Mouse (Mus musculus) left cerebral cortex, adult 8-10 months (tissue): Measurements from ENCODE around the gene Lix1l. TPM values are rescaled to one million over a fixed set of nuclear protein-coding genes. Genes with fewer than 3 reads are reported as not detected.
A peak's percentile ranks its signal among the peaks of the same experiment; 100 is the strongest.

Experiments used
- DNase-seq, 2 experiments: peaks; one replicate each; pipeline ENCODE4 v3.0.0; 2022; ENCODE audit warnings: low spot score in 2 of 2
- total RNA-seq, 4 experiments: library from RNA; stranded (reverse); gene quantifications; 2 replicates each; pipeline ENCODE4 v1.2.4; 2022

The Lix1l gene
- total RNA-seq, 4 experiments from 2014 or later = 20.3 to 22.9 (median 21.9) TPM

GRCm38 (mm10) chr3:96565105-96565504 lies 35.8 kb upstream of the Lix1l start:
- no peak for DNase-seq

GRCm38 (mm10) chr3:96566661-96567450 lies 34.1 kb upstream of the Lix1l start:
- no peak for DNase-seq

GRCm38 (mm10) chr3:96568605-96569004 lies 32.3 kb upstream of the Lix1l start:
- DNase-seq = no peak

GRCm38 (mm10) chr3:96569506-96569905 lies 31.4 kb upstream of the Lix1l start:
- no peak for DNase-seq

DNA sequence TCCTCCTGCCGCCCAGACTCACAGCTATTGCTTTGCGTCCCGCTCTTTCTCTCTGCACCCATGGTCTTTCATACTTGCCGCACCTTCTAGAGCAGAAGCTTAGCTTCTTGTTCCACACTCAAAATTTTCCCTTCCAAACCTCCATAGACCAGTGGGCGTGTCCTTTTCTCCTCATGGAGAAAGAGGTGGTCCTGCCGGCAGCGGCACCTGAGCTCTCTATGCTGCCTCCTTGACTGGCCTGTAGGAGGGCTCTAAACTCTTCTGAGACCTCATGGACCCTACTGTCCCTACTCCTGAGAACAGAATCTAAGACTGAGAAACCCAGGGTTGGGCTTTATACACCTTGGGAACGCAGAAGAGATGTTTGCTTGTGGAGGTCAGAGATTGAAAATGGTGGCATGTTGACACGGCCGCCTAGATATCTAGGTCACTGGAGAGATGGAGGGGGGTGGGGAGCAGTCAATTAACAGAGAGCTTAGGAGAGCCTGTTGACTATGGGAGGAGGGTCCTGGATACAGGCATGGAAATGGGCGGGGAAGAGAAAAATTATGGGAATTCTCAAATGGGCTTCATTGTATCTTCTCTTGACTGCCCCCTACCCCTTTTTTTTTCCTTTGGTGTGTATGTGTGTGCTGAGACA lies 30.9 kb upstream of the Lix1l start:
- no peak for DNase-seq

DNA sequence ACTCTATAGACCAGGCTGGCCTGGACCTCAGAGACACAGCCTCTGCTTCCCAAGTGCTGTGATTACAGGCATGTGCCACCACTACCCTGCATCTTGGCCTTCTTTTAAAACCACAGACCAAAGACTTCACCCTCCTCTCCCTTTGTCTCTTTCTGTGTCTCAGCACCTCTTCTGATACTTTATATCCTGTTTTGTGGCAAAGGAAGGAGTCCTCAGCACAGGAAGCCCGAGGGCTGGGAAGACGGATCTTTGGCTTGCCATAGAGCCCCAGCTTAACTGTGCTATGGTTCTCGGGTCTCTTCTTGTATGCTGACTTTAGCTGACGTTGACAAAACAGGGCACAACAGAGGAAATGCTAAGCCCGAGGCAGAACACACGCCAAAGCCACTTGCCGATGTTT lies 30.3 kb upstream of the Lix1l start:
- no peak for DNase-seq

GRCm38 (mm10) chr3:96571336-96571735 lies 29.6 kb upstream of the Lix1l start:
- no peak for DNase-seq

DNA sequence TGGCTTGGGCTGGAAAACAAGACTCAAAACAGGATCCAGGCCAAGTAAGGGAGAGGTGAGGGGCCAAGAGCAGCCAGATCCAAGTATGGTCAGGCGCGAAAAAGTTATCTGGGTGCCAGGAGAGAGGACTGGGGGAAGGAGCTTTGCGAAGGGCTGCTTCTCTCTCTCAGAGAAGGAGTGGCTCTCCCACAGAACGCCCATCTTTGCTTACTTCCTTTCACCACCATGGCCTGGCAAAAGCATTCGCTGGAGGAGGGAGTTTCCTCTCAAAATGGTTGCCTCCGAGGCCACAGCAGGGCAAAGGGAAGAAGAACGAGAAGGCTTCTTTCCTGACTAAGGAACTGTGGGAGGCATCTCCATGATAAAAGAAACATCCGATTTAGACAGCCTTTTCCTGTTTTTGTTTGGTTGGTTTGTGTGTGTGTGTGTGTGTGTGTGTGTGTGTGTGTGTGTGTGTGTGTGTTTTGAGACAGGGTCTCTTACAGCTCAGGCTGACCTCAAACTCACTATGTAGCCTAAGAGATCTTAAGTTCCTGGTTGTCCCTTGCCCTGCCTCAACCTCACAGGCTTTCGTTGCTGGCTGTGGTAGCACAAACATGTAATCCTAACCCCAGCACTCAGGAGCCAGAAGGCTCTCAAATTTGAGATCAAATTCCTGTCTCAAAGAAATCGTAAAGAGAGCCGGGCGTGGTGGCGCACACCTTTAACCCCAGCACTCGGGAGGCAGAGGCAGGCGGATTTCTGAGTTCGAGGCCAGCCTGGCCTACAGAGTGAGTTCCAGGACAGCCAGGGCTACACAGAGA lies 28.9 kb upstream of the Lix1l start:
- no peak for DNase-seq

DNA sequence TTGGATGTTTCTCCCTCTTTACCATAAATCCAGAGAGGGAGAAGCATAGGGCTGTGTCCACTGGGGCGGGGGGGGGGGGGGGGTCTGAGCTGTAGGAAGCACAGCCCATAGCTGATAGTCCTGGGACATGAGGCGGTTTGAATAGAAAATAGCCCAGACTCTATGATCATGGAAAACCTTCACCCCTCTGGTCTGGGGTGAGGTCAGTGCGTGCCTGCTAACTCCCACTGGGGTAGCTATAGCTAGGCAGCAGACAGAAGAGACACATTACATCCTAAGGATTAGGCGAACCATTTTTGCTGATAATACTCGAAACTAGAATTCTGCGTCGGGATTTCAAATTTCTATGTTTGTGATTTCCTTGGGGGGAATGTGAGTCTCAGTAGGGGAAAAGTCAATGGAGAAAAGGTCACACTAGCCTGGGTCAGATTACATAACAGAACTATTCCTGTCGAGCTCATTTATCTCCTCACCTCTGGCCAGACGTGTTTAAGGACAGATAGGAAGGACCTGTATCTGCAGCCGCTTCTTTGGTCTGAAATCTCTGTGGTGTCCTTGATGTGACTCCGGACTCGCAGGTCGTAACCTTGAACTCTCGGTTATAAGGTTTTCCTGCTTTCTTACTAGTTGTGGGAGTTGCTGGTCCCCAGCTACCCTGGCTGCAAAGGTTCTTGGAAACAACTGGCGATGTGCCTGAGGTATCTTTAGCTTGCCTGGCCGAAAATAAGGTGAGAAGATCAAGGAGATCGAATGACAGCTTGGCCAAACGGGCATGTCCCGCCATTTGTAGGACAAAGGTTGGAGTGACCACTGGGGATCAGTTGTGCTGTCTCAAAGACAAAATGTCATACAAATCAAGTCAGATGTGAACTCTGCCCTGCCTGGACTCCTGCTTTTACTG lies 27.1 kb upstream of the Lix1l start:
- no peak for DNase-seq

DNA sequence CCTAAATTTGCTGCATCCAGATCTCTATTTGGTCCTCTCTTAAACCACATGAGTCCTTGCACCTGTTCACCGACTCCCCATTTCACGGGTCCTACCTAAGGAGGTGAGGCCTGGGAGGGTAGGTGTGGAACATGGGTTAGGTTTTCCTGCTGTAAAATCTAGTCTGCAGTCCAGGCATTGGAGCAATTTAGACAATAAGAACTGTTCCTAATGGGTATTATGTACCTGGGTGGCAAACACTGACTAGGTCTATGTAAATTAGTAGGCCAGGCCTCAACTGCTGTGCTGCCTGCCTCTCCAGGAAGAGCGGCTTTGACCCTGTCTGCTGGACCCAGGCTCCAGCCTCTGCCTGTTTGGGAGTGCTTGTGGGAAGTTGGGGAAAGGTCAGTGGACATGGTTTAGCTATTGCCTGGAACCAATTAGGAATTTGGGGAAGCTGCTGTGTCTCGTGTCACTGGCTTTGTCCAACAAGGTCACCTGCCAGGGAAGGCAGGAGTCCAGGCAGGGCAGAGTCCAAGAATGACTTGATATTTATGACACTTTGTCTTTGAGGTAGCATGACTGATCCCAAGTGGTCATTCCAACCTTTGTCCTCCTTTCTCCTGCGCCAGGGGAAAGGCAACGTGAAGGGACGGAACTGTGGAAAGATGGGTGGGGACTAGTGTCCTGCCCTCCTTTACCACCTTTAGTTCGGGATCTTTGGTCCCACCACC lies 25.5 kb upstream of the Lix1l start:
- DNase-seq = no peak

GRCm38 (mm10) chr3:96576005-96576658 lies 24.8 kb upstream of the Lix1l start:
- DNase-seq = no peak

DNA sequence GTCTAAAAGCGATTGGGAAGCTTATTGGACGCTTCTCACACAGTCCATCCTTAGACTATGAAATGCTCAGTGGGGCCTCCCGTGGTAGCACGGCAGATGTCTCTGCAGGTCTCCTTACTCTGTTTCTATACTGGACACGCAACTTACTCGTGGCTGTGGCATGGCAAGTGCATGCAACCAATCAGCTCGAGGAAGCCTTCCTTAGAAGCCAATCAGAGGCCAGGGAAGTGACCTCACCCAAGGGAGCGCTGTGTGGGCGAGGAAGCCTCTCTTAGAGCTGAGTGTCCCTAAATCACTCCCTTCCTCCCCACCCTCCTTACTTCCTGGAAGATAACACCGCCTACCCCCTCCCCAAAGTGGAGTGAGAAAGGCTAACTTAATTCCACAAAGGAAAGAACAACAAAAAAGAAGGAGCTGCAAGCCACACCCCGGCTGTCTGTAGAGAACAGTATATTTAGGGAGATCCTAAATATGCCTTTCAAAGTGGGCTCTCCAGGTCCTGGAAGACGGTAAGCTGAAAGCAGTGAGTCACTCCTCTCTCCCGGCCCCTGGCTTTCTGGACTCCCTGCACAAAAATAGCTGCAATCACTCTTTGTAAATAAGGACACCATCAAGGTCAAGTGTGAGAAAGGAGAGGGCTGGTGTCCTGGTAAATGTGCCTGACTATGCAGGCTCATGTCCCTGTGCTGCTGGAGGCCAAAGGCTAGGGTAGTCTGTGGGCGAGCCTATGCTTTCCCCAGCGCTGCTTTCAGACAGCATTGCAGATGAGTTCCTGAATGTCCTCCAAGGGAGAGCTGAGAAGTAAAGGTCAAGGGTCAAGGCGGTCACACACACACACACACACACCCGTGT lies 24.0 kb upstream of the Lix1l start, which contains the start of gene Gm16253:
Gene Gm16253, plus strand, starts transcription at position 295 of the 852 bp plus-strand sequence.
- DNase-seq = peak; percentile 65 to 96

DNA sequence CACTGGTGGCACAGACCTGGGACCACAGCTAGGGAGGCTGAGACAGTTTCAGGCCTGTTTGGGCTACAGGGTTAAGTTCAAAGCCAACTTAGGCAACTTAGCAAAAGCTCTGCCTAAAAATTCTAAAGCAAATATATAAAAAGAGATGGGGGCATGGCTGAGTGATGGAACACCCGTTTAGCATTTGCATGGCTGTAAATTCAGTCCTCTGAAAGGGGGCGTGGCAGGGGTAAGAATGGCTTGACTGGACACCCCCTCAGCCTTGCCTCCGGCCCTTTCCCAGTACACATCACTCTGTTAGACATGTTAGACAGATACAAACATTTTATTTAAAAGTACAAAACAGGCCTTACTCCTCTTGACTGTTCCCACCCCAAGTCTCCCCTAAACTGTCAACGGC lies 23.4 kb upstream of the Lix1l start:
- DNase-seq = no peak

DNA sequence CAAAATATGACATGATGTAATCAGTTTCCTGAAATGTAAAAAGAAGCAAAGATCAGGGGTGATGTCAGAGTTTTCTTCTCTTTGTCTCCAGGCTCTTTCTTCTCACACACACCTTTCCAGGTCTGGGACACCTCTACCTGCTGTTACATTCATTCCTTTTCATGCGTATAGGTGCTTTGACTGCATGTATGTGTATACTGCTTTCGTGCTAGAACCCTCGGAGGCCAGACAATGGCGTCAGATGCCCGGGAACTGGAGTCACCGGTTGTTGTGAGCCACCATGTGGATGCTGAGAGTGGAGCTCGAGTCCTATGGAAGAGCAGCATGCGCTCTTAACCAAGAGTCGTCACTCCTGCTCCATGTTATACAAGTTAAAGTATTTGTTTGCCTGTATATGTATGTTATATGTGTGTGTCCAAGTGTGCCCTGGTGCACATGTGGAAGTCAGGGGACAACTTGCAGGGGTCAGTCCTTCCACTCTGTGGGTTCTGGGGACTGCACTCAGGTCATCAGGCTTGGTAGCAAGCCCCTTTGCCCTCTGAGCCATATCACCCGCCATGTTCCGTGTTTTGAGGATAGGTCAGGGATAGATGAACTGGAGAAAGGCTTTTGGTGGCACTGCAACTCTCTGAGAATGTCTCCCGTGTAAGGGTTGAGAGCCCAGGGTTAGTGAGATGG lies 22.2 kb upstream of the Lix1l start:
- DNase-seq = no peak

DNA sequence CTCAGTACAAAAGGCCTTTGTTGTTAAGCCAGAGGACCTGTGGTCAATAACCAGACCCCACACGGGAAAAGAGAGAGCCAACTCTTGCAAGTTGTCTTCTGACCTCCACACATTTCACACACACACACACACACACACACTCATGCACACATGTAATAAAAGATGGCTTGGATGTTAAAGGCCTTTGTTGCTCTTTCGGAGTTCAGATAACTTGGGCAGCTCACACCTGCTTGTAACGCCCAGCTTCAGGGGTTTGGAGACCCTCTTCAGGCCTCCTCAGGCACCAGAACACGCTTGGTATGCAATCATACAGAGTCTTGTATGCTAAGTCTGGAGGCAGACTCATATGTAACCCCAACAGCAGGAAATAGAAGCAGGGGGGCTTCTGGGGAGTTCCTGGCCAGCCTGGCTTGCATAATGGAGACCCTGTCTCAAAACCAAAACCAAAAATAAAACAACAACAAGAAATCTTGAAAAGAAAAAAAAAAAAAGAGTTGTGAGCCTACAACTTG lies 21.7 kb upstream of the Lix1l start:
- no peak for DNase-seq

DNA sequence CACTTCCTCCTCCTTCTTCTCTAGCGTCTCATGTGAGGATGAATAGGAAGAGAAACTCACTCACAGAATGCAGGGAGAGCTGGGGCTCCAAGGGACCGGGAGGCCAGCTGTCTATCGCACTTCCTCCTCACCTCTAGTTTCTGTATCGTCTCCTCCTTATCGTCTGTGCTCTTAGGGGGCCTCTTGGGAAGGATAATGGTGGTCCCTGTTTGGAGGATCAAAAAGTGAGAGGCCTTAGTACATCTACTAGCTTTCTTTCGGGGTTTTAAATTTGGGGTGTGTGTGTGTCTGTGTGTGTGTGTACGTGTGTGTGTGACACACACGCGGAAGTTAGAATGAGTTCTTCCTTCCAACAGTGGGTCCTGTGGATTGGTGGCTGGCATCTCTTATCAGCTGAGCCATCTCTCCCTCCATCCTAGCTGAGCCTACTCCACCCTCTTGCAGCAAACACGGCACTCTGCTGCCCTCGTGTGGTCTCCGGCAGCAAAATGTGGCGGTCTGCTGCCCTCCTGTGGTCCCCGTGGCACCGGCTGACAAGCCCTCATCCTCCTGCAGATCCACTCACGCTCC lies 21.0 kb upstream of the Lix1l start:
- DNase-seq = peak; percentile 83 to 84

GRCm38 (mm10) chr3:96581141-96581540 lies 19.8 kb upstream of the Lix1l start:
- DNase-seq = no peak
